Mouse (Mus musculus) liver, embryonic 13.5 days (tissue): Measurements from ENCODE around the gene Prr5. TPM values are rescaled to one million over a fixed set of nuclear protein-coding genes. Genes with fewer than 3 reads are reported as not detected.
"Not testable (repeated sequence)": the region's sequence is repeated elsewhere in the genome, so short reads cannot be mapped to it uniquely, and the experiment has no call there.

Source experiments
- ATAC-seq: fragments of 200-750 bp; cut with Nextera tagmentation; 2 replicates; pipeline ENCODE4 v1.8.0; 2017; ENCODE audit warnings: low read depth, mild to moderate bottlenecking, moderate number of reproducible peaks, moderate library complexity
- DNase-seq: peaks from one replicate; pipeline ENCODE4 v3.0.0; 2022
- H3K27ac ChIP-seq: fragments of 300-500 bp; sonication (generic); 2 replicates; pipeline ENCODE4 v1.5.1; 2015; ENCODE audit warnings: moderate library complexity, mild to moderate bottlenecking, inconsistent platforms
- H3K27me3 ChIP-seq: fragments of 300-500 bp; sonication (generic); 2 replicates; pipeline ENCODE4 v1.6.1; 2015; ENCODE audit warnings: mild to moderate bottlenecking, inconsistent platforms
- H3K36me3 ChIP-seq: fragments of 300-500 bp; sonication (generic); 2 replicates; pipeline ENCODE4 v1.6.1; 2015; ENCODE audit warnings: mild to moderate bottlenecking, inconsistent platforms
- H3K4me1 ChIP-seq: fragments of 300-500 bp; sonication (generic); replicated peaks from 2 replicates; pipeline ENCODE4 v1.6.1; 2015; ENCODE audit warnings: inconsistent platforms
- H3K4me2 ChIP-seq: fragments of 300-500 bp; sonication (generic); 2 replicates; pipeline ENCODE4 v1.6.1; 2015; ENCODE audit warnings: inconsistent platforms, mild to moderate bottlenecking, moderate library complexity
- H3K4me3 ChIP-seq: fragments of 300-500 bp; sonication (generic); replicated peaks from 2 replicates; pipeline ENCODE4 v1.5.1; 2015; ENCODE audit warnings: mild to moderate bottlenecking, inconsistent platforms
- H3K9ac ChIP-seq: fragments of 300-500 bp; sonication (generic); 2 replicates; pipeline ENCODE4 v1.6.1; 2015; ENCODE audit warnings: mild to moderate bottlenecking, inconsistent platforms
- H3K9me3 ChIP-seq: fragments of 300-500 bp; sonication (generic); replicated peaks from 2 replicates; pipeline ENCODE4 v1.6.1; 2016; ENCODE audit warnings: inconsistent platforms
- WGBS: fragments of 180-500 bp; shearing (Covaris S2); methylation state at CpG from one replicate; pipeline ENCODE4 v1.1.7; 2015; ENCODE audit not compliant: insufficient replicate concordance; 5-methylcytosine and 5-hydroxymethylcytosine counted together
- polyA plus RNA-seq: library from polyadenylated mRNA; unstranded; fragments of >200 nt; fragmentation: Nextera tagmentation; extraction: Ambion mirVana; gene quantifications from 2 replicates; pipeline ENCODE4 v1.2.1, GENCODE M21; 2015

Gene Prr5
- polyA plus RNA-seq, 1 experiment from 2014 or later = 7.6 TPM

- no peak for DNase-seq
- Histone ChIP-seq H3K27me3 (no peaks in the 10 kb centered on the region), H3K27ac (no peak overlapping the region), H3K9me3 (no peaks in the 10 kb centered on the region), H3K9ac (no peak overlapping the region), H3K4me1 (no peaks in the 10 kb centered on the region), H3K4me3 (no peak overlapping the region), H3K4me2 (no peak overlapping the region), H3K36me3 (0 out of 2 replicates have a peak, but pooled peaks cover 7% of the 10 kb centered on the region)
- 40% methylated on average over 4 of the region's 4 CpGs for WGBS
- no peak for ATAC-seq
These were observed 32.5 kb downstream of the Prr5 start for GRCm38 (mm10) chr15:84701947-84702346.

- DNase-seq (no peak), ATAC-seq (no peak)
- Histone ChIP-seq H3K27ac (no peak overlapping the region), H3K9ac (no peak overlapping the region), H3K27me3 (no peaks in the 10 kb centered on the region), H3K9me3 (no peaks in the 10 kb centered on the region), H3K36me3 (0 out of 2 replicates have a peak, but pooled peaks cover 7% of the 10 kb centered on the region), H3K4me3 (no peak overlapping the region), H3K4me2 (no peak overlapping the region), H3K4me1 (peaks cover 4% of the 10 kb centered on the region; the same call in 1 of the 2 replicates)
- WGBS = 80% methylated on average over 29 of the region's 29 CpGs
These were observed 33.2 kb downstream of the Prr5 start for GRCm38 (mm10) chr15:84702391-84703345.

- 59% methylated on average over 7 of the region's 7 CpGs for WGBS
- H3K36me3 ChIP-seq = 0 out of 2 replicates have a peak, but pooled peaks cover 7% of the 10 kb centered on the region
- peaks cover 4% of the 10 kb centered on the region; the same call in 1 of the 2 replicates for H3K4me1 ChIP-seq
- no peaks in the 10 kb centered on the region for H3K9me3 ChIP-seq
- no peak overlapping the region for H3K9ac ChIP-seq
- no peak for DNase-seq
- ATAC-seq = no peak
- H3K4me2 ChIP-seq = no peak overlapping the region
- H3K4me3 ChIP-seq = no peak overlapping the region
- no peak overlapping the region for H3K27ac ChIP-seq
- H3K27me3 ChIP-seq = no peaks in the 10 kb centered on the region
These were observed 34.6 kb downstream of the Prr5 start for GRCm38 (mm10) chr15:84703992-84704391.

- DNase-seq (no peak), ATAC-seq (no peak)
- Histone ChIP-seq H3K9me3 (no peaks in the 10 kb centered on the region), H3K4me3 (no peak overlapping the region), H3K27ac (no peak overlapping the region), H3K4me2 (no peak overlapping the region), H3K36me3 (0 out of 2 replicates have a peak, but pooled peaks cover 7% of the 10 kb centered on the region), H3K27me3 (no peaks in the 10 kb centered on the region), H3K9ac (no peak overlapping the region), H3K4me1 (peaks cover 4% of the 10 kb centered on the region; the same call in 1 of the 2 replicates)
- 63% methylated on average over 6 of the region's 6 CpGs for WGBS
These were observed 36.0 kb downstream of the Prr5 start for GRCm38 (mm10) chr15:84705351-84705901.

- H3K9me3 ChIP-seq = no peaks in the 10 kb centered on the region
- 48% methylated on average over 6 of the region's 6 CpGs for WGBS
- H3K4me2 ChIP-seq = no peak overlapping the region
- no peak overlapping the region for H3K4me3 ChIP-seq
- H3K36me3 ChIP-seq = 0 out of 2 replicates have a peak, but pooled peaks cover 4% of the 10 kb centered on the region
- H3K9ac ChIP-seq = no peak overlapping the region
- no peak overlapping the region for H3K27ac ChIP-seq
- no peaks in the 10 kb centered on the region for H3K27me3 ChIP-seq
- ATAC-seq (peak; percentile 51; the same call in 1 of the 2 replicates), DNase-seq (no peak)
- H3K4me1 ChIP-seq = peaks cover 4% of the 10 kb centered on the region; the same call in 1 of the 2 replicates
These were observed 37.7 kb downstream of the Prr5 start for GRCm38 (mm10) chr15:84706983-84707619.

GRCm38 (mm10) chr15:84712566-84713405 is 43.4 kb downstream of the Prr5 start:
- H3K27ac ChIP-seq = no peak overlapping the region

GRCm38 (mm10) chr15:84714730-84715129 is 45.3 kb downstream of the Prr5 start:
- Histone ChIP-seq H3K4me1 (0 out of 2 replicates have a peak, but pooled peaks cover 13% of the 10 kb centered on the region), H3K27ac (peak overlapping the region; percentile 39), H3K27me3 (peaks cover 23% of the 10 kb centered on the region), H3K9me3 (no peaks in the 10 kb centered on the region), H3K9ac (0 out of 2 replicates have a peak overlapping the region, but pooled peaks have one; percentile 1), H3K4me2 (peak overlapping the region; percentile 36), H3K36me3 (no peaks in the 10 kb centered on the region), H3K4me3 (peak overlapping the region; percentile 19; the same call in 1 of the 2 replicates)
- peak; percentile 65 for ATAC-seq
- peak; percentile 17 for DNase-seq
- WGBS = under 1% methylated on average over 17 of the region's 17 CpGs

More at GRCm38 (mm10) chr15:84712566-84713405, 43.4 kb downstream of the Prr5 start:
- H3K9ac ChIP-seq = no peak overlapping the region
- DNase-seq = no peak
- WGBS = 37% methylated on average over 14 of the region's 14 CpGs
- H3K4me3 ChIP-seq = no peak overlapping the region
- H3K36me3 ChIP-seq = no peaks in the 10 kb centered on the region
- no peaks in the 10 kb centered on the region for H3K9me3 ChIP-seq
- ATAC-seq = no peak
- 0 out of 2 replicates have a peak, but pooled peaks cover 10% of the 10 kb centered on the region for H3K4me1 ChIP-seq
- H3K27me3 ChIP-seq = peaks cover 8% of the 10 kb centered on the region; the same call in 1 of the 2 replicates
- no peak overlapping the region for H3K4me2 ChIP-seq

- WGBS = 25% methylated on average over 11 of the region's 11 CpGs
- Histone ChIP-seq H3K27me3 (peaks cover 27% of the 10 kb centered on the region), H3K4me2 (peak overlapping the region; percentile 36), H3K4me3 (no peak overlapping the region), H3K36me3 (no peaks in the 10 kb centered on the region), H3K27ac (peak overlapping the region; percentile 39), H3K9me3 (no peaks in the 10 kb centered on the region), H3K9ac (0 out of 2 replicates have a peak overlapping the region, but pooled peaks have one; percentile 1), H3K4me1 (peaks cover 16% of the 10 kb centered on the region)
- DNase-seq (no peak), ATAC-seq (no peak)
These were observed 45.7 kb downstream of the Prr5 start for GRCm38 (mm10) chr15:84715132-84715531.

GRCm38 (mm10) chr15:84717570-84718270 is 48.3 kb downstream of the Prr5 start:
- not testable (repeated sequence) for H3K36me3 ChIP-seq, H3K27ac ChIP-seq, H3K4me2 ChIP-seq, H3K4me3 ChIP-seq, H3K9me3 ChIP-seq, ATAC-seq, DNase-seq, H3K9ac ChIP-seq
- Histone ChIP-seq H3K27me3 (peaks cover 44% of the 10 kb centered on the region), H3K4me1 (peaks cover 21% of the 10 kb centered on the region)
- 51% methylated on average over 6 of the region's 6 CpGs for WGBS

GRCm38 (mm10) chr15:84718785-84719184 is 49.4 kb downstream of the Prr5 start:
- no peak overlapping the region for H3K4me3 ChIP-seq
- H3K27me3 ChIP-seq = peaks cover 44% of the 10 kb centered on the region
- H3K9me3 ChIP-seq = no peaks in the 10 kb centered on the region
- H3K27ac ChIP-seq = no peak overlapping the region
- H3K4me2 ChIP-seq = no peak overlapping the region
- no peak for DNase-seq
- no peak for ATAC-seq
- peaks cover 14% of the 10 kb centered on the region for H3K4me1 ChIP-seq
- 43% methylated on average over 3 of the region's 3 CpGs for WGBS
- H3K9ac ChIP-seq = no peak overlapping the region
- H3K36me3 ChIP-seq = no peaks in the 10 kb centered on the region
